Mouse (Mus musculus) heart, embryonic 16.5 days (tissue): ENCODE measurements around the gene Cacnb2. TPM values are rescaled to one million over a fixed set of nuclear protein-coding genes. Genes with fewer than 3 reads are reported as not detected.

Source experiments
- ATAC-seq: fragments of 200-750 bp; cut with Nextera tagmentation; replicated peaks from 2 replicates; pipeline ENCODE4 v1.8.0; 2017; ENCODE audit warnings: moderate number of reproducible peaks; ENCODE audit not compliant: insufficient read depth, low FRiP score; ENCODE audit errors: extremely low read depth
- H3K27ac ChIP-seq: fragments of 300-500 bp; sonication (generic); 2 replicates; pipeline ENCODE4 v1.5.1; 2014; ENCODE audit warnings: mild to moderate bottlenecking, low read length, control low read depth, moderate library complexity
- H3K27me3 ChIP-seq: fragments of 300-500 bp; sonication (generic); 2 replicates; pipeline ENCODE4 v1.6.1; 2014; ENCODE audit warnings: low read length, mixed read lengths; ENCODE audit not compliant: control insufficient read depth, insufficient read depth
- H3K36me3 ChIP-seq: fragments of 300-500 bp; sonication (generic); 2 replicates; pipeline ENCODE4 v1.6.1; 2014; ENCODE audit not compliant: control insufficient read depth, insufficient read depth
- H3K4me1 ChIP-seq: fragments of 300-500 bp; sonication (generic); 2 replicates; pipeline ENCODE4 v1.6.1; 2014; ENCODE audit warnings: low read length, mixed read lengths; ENCODE audit not compliant: control insufficient read depth, insufficient read depth
- H3K4me2 ChIP-seq: fragments of 300-500 bp; sonication (generic); 2 replicates; pipeline ENCODE4 v1.6.1; 2014; ENCODE audit warnings: low read depth, mild to moderate bottlenecking, control low read depth, low read length
- H3K4me3 ChIP-seq: fragments of 300-500 bp; sonication (generic); 2 replicates; pipeline ENCODE4 v1.5.1; 2014; ENCODE audit warnings: mild to moderate bottlenecking, control low read depth, low read length
- H3K9ac ChIP-seq: fragments of 300-500 bp; sonication (generic); 2 replicates; pipeline ENCODE4 v1.6.1; 2014; ENCODE audit warnings: low read length, control low read depth
- H3K9me3 ChIP-seq: fragments of 300-500 bp; sonication (generic); replicated peaks from 2 replicates; pipeline ENCODE4 v1.6.1; 2016; ENCODE audit warnings: low read length; ENCODE audit not compliant: control insufficient read depth
- WGBS: fragments of 180-500 bp; shearing (Covaris S2); extraction: QIAGEN DNeasy Blood & Tissue Kit; methylation state at CpG from one replicate; pipeline ENCODE4 v1.1.7; 2014; 5-methylcytosine and 5-hydroxymethylcytosine counted together
- polyA plus RNA-seq: library from polyadenylated mRNA; unstranded; fragments of >200 nt; fragmentation: Nextera tagmentation; extraction: Ambion mirVana; gene quantifications from 2 replicates; pipeline ENCODE4 v1.2.1, GENCODE M21; 2015

The Cacnb2 gene
- polyA plus RNA-seq, 1 experiment from 2014 or later, result 12.9 TPM

DNA sequence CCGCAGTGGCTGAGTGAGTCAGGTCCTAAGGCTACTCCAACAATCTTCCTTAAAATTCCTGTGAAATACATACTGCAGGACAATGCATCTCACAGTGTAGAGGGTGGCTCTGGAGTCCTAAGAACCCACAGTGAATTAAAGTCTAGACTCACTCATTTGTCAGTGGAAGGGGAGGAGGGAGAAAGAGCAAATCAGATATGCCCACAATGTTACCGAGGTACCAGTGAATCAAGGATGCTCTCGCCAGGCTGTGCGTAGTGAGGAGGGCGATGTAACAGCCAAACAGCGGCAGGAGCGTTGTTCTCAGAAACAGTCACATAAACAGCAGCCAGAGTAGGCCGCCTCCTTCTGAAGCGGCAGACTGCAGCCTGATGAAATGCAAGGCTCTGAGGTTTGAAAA lies 136.0 kb downstream of the Cacnb2 start:
- H3K36me3 ChIP-seq, result no peaks in the 10 kb centered on the region
- H3K4me1 ChIP-seq, result 0 out of 2 replicates have a peak, but pooled peaks cover 6% of the 10 kb centered on the region
- ATAC-seq, result no peak
- no peak overlapping the region for H3K9ac ChIP-seq
- no peak overlapping the region for H3K4me3 ChIP-seq
- no peaks in the 10 kb centered on the region for H3K9me3 ChIP-seq
- no peak overlapping the region for H3K4me2 ChIP-seq
- WGBS, result 36% methylated on average over 9 of the region's 9 CpGs
- H3K27me3 ChIP-seq, result no peaks in the 10 kb centered on the region
- H3K27ac ChIP-seq, result no peak overlapping the region

- no peaks in the 10 kb centered on the region for H3K36me3 ChIP-seq
- no peak overlapping the region for H3K4me3 ChIP-seq
- no peak overlapping the region for H3K4me2 ChIP-seq
- 82% methylated on average over 15 of the region's 15 CpGs for WGBS
- H3K9me3 ChIP-seq, result no peaks in the 10 kb centered on the region
- ATAC-seq, result no peak
- H3K27me3 ChIP-seq, result no peaks in the 10 kb centered on the region
- H3K4me1 ChIP-seq, result peaks cover 9% of the 10 kb centered on the region; the same call in 1 of the 2 replicates
- H3K9ac ChIP-seq, result no peak overlapping the region
- no peak overlapping the region for H3K27ac ChIP-seq
Measured at GRCm38 (mm10) chr2:14739510-14739909, 136.6 kb downstream of the Cacnb2 start.

GRCm38 (mm10) chr2:14740359-14740758 lies 137.5 kb downstream of the Cacnb2 start:
- H3K4me3 ChIP-seq, result no peak overlapping the region
- H3K36me3 ChIP-seq, result no peaks in the 10 kb centered on the region
- H3K9ac ChIP-seq, result no peak overlapping the region
- WGBS, result 58% methylated on average over 7 of the region's 7 CpGs
- ATAC-seq, result no peak; the same call in 1 of the 2 replicates
- no peaks in the 10 kb centered on the region for H3K27me3 ChIP-seq
- peaks cover 10% of the 10 kb centered on the region; the same call in 1 of the 2 replicates for H3K4me1 ChIP-seq
- no peak overlapping the region for H3K27ac ChIP-seq
- H3K4me2 ChIP-seq, result peak overlapping the region; percentile 1; the same call in 1 of the 2 replicates
- no peaks in the 10 kb centered on the region for H3K9me3 ChIP-seq

DNA sequence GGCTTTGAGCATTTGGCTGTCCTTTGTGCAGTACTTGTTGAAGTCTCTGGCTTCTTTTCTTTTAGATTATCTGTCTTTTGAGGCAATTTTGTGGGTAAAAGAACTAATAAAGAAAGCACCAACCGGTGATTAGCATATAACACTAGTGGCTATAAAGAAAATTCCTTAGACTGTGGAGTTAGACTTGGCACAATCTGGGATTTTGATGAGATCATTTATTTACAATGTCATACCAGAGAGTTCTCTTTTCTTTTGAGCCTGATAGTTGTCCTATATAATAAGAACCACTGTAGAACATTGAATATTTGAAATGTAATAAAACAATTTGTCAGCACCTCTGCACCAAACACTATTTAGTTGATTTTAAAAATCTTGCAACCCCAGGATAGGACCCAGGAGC lies 141.9 kb downstream of the Cacnb2 start:
- no peaks in the 10 kb centered on the region for H3K36me3 ChIP-seq
- no peak for ATAC-seq
- no peaks in the 10 kb centered on the region for H3K27me3 ChIP-seq
- 80% methylated on average over 1 of the region's 1 CpGs for WGBS
- H3K27ac ChIP-seq, result no peak overlapping the region
- H3K4me2 ChIP-seq, result no peak overlapping the region
- H3K9ac ChIP-seq, result no peak overlapping the region
- no peaks in the 10 kb centered on the region for H3K9me3 ChIP-seq
- peaks cover 4% of the 10 kb centered on the region; the same call in 1 of the 2 replicates for H3K4me1 ChIP-seq
- no peak overlapping the region for H3K4me3 ChIP-seq

DNA sequence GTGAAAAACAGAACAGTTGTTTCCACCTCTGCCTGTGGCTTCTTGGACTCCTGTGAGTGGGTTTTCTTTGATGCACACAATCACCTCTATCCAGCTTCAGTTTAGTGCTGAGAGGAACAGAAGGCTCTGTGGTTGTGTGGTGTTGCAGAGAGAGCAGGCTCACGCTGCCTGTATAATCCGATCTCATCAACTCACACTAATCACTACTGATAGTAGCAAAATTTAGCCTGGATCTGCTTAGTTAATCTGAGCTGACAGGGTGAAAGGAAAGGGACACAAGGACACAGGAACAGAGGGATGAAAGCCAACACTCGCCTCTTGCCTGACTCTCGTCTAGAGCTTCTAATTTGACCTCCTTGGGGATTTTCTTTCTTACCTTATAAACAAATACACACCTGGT lies 160.0 kb downstream of the Cacnb2 start:
- H3K4me3 ChIP-seq, result no peak overlapping the region
- H3K4me2 ChIP-seq, result no peak overlapping the region
- H3K4me1 ChIP-seq, result peaks cover 9% of the 10 kb centered on the region
- H3K9ac ChIP-seq, result no peak overlapping the region
- H3K27me3 ChIP-seq, result no peaks in the 10 kb centered on the region
- 0 out of 2 replicates have a peak overlapping the region, but pooled peaks have one; percentile 11 for H3K27ac ChIP-seq
- no peak for ATAC-seq
- H3K9me3 ChIP-seq, result no peaks in the 10 kb centered on the region
- H3K36me3 ChIP-seq, result no peaks in the 10 kb centered on the region
- WGBS, result 47% methylated on average over 4 of the region's 4 CpGs

DNA sequence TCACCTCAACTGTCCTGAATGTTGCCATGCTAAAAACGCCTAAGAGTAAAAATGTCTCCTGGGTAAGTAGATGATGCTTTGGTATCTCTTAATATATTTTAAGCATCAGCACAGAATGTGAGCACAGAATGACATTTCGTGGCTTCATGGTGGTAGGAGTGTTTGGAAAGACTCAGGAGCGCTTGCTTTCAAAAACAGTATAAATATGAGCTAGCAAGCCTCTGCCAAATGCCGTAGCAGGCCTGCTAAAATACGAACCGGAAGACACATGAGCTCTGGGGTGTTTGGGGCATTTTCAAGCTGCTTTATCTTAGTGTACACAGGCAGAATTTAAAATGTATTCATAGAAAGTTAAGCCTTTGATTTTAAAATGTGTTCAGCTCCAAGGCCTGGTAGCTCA lies 161.0 kb downstream of the Cacnb2 start:
- no peaks in the 10 kb centered on the region for H3K9me3 ChIP-seq
- H3K4me1 ChIP-seq, result peaks cover 9% of the 10 kb centered on the region
- WGBS, result 71% methylated on average over 6 of the region's 6 CpGs
- ATAC-seq, result no peak
- H3K36me3 ChIP-seq, result no peaks in the 10 kb centered on the region
- H3K4me2 ChIP-seq, result no peak overlapping the region
- H3K27ac ChIP-seq, result no peak overlapping the region
- H3K9ac ChIP-seq, result no peak overlapping the region
- no peaks in the 10 kb centered on the region for H3K27me3 ChIP-seq
- H3K4me3 ChIP-seq, result no peak overlapping the region

- WGBS, result 89% methylated on average over 1 of the region's 1 CpGs
Measured at GRCm38 (mm10) chr2:14769448-14769847, 166.6 kb downstream of the Cacnb2 start.

GRCm38 (mm10) chr2:14770635-14771034 lies 167.7 kb downstream of the Cacnb2 start:
- WGBS, result 71% methylated on average over 4 of the region's 4 CpGs
- ATAC-seq, result no peak
- H3K4me1 ChIP-seq, result no peaks in the 10 kb centered on the region; the same call in 1 of the 2 replicates
- no peak overlapping the region for H3K4me2 ChIP-seq
- no peak overlapping the region for H3K9ac ChIP-seq
- H3K27me3 ChIP-seq, result no peaks in the 10 kb centered on the region
- no peaks in the 10 kb centered on the region for H3K9me3 ChIP-seq
- no peaks in the 10 kb centered on the region for H3K36me3 ChIP-seq
- no peak overlapping the region for H3K27ac ChIP-seq
- H3K4me3 ChIP-seq, result no peak overlapping the region

More at GRCm38 (mm10) chr2:14769448-14769847, 166.6 kb downstream of the Cacnb2 start:
- Histone ChIP-seq H3K9ac (no peak overlapping the region), H3K9me3 (no peaks in the 10 kb centered on the region), H3K4me2 (no peak overlapping the region), H3K36me3 (no peaks in the 10 kb centered on the region), H3K27ac (no peak overlapping the region), H3K4me1 (peaks cover 2% of the 10 kb centered on the region; the same call in 1 of the 2 replicates), H3K27me3 (no peaks in the 10 kb centered on the region), H3K4me3 (no peak overlapping the region)
- ATAC-seq, result no peak

- H3K9ac ChIP-seq, result no peak overlapping the region
- no peaks in the 10 kb centered on the region for H3K9me3 ChIP-seq
- H3K36me3 ChIP-seq, result no peaks in the 10 kb centered on the region
- H3K4me2 ChIP-seq, result no peak overlapping the region
- 29% methylated on average over 1 of the region's 1 CpGs for WGBS
- H3K27me3 ChIP-seq, result no peaks in the 10 kb centered on the region
- ATAC-seq, result no peak
- no peak overlapping the region for H3K4me3 ChIP-seq
- H3K27ac ChIP-seq, result no peak overlapping the region
- H3K4me1 ChIP-seq, result no peaks in the 10 kb centered on the region; the same call in 1 of the 2 replicates
Measured at GRCm38 (mm10) chr2:14774375-14774774, 171.5 kb downstream of the Cacnb2 start.
